Mouse (Mus musculus): ENCODE data around the gene Camk1. TPM values are rescaled to one million over a fixed set of nuclear protein-coding genes. Genes with fewer than 3 reads are reported as not detected.

The Camk1 gene
- total and polyA plus RNA-seq, 3 experiments, result 7.9 to 13.3 TPM; not detected in 1

- TF ChIP-seq MYC (IDR thresholded peaks at IDR 0.05; ENCODE audit: low read depth, low read length), result 0 out of 2 replicates have a peak, but pooled peaks have one; percentile 14
- no peak for TF ChIP-seq RAD21 (IDR thresholded peaks at IDR 0.05; ENCODE audit: low read depth, low read length)
- TF ChIP-seq BHLHE40 (IDR thresholded peaks at IDR 0.05; ENCODE audit: borderline replicate concordance, low read depth, low read length), result no peak
- peak; percentile 89 for TF ChIP-seq SIN3A (IDR thresholded peaks at IDR 0.05; ENCODE audit: low read length)
- peak; percentile 17; the same call in 1 of the 2 replicates for TF ChIP-seq GATA1 (IDR thresholded peaks at IDR 0.05; ENCODE audit: low read depth, low read length)
Observed at GRCm38 (mm10) chr6:113377496-113378385, 34.0 kb upstream of the Camk1 start, which contains the start of the genes Tada3 and Arpc4 (continued).

GRCm38 (mm10) chr6:113377172-113377495 is 33.4 kb upstream of the Camk1 start:
- Histone ChIP-seq H3K4me3 (ENCODE audit: control insufficient read depth in 1 of 2, insufficient read depth in 1 of 2, low read depth in 2 of 2, low read length in 2 of 2) (peak overlapping the region; percentile 82 to 95), H3K27me3 (ENCODE audit: control insufficient read depth in 1 of 2, insufficient read depth in 2 of 2, low read length in 2 of 2) (no peaks in the 10 kb centered on the region), H3K27ac (ENCODE audit: control insufficient read depth, low read depth, low read length) (peak overlapping the region; percentile 42), H3K4me1 (ENCODE audit: control insufficient read depth in 1 of 2, insufficient read depth in 2 of 2, low read length in 2 of 2) (peaks cover 0 to 12% of the 10 kb centered on the region in 2 experiments; a peak in 2 of 4 replicates), H3K36me3 (ENCODE audit: control insufficient read depth in 1 of 2, insufficient read depth in 2 of 2, low read length in 2 of 2) (peaks cover 7 to 20% of the 10 kb centered on the region in 2 experiments), H3K79me2 (ENCODE audit: control insufficient read depth, insufficient read depth, low read length, poor library complexity) (peaks cover 33% of the 10 kb centered on the region), H3K9ac (ENCODE audit: control insufficient read depth, low read depth, low read length, poor library complexity, severe bottlenecking) (peak overlapping the region; percentile 92), H3K9me3 (replicated peaks; ENCODE audit: insufficient read depth, low read length) (no peaks in the 10 kb centered on the region)
- DNase-seq (ENCODE audit: low read depth, low spot score), result no peak
- TF ChIP-seq NELFE (IDR thresholded peaks at IDR 0.05; ENCODE audit: low read depth, low read length) (peak; percentile 58), POLR2AphosphoS2 (IDR thresholded peaks at IDR 0.05; ENCODE audit: low read length) (no peak), POLR2A (IDR thresholded peaks at IDR 0.05; ENCODE audit: control insufficient read depth in 1 of 2, insufficient read depth in 1 of 2, low read depth in 1 of 2, low read length in 2 of 2, poor library complexity in 1 of 2) (peak in 1 of 2 experiments; percentile 81; a peak in 2 of 4 replicates), ZC3H11A (IDR thresholded peaks at IDR 0.05; ENCODE audit: low read depth, low read length) (no peak), EP300 (IDR thresholded peaks at IDR 0.05; ENCODE audit: low read depth in 1 of 2, low read length in 2 of 2) (no peak), TBP (IDR thresholded peaks at IDR 0.05; ENCODE audit: low read depth, low read length) (peak; percentile 82)

GRCm38 (mm10) chr6:113373491-113373890 is 29.7 kb upstream of the Camk1 start:
- Histone ChIP-seq H3K9ac (ENCODE audit: control insufficient read depth, low read depth, low read length, poor library complexity, severe bottlenecking) (no peak overlapping the region), H3K4me1 (ENCODE audit: control insufficient read depth in 1 of 2, insufficient read depth in 2 of 2, low read length in 2 of 2) (peaks cover 0 to 6% of the 10 kb centered on the region in 2 experiments; a peak in 2 of 4 replicates), H3K79me2 (ENCODE audit: control insufficient read depth, insufficient read depth, low read length, poor library complexity) (peaks cover 8% of the 10 kb centered on the region), H3K9me3 (replicated peaks; ENCODE audit: insufficient read depth, low read length) (no peaks in the 10 kb centered on the region), H3K27me3 (ENCODE audit: control insufficient read depth in 1 of 2, insufficient read depth in 2 of 2, low read length in 2 of 2) (no peaks in the 10 kb centered on the region), H3K36me3 (ENCODE audit: control insufficient read depth in 1 of 2, insufficient read depth in 2 of 2, low read length in 2 of 2) (peaks cover 0 to 4% of the 10 kb centered on the region in 2 experiments; a peak in 2 of 4 replicates), H3K4me3 (ENCODE audit: control insufficient read depth in 1 of 2, insufficient read depth in 1 of 2, low read depth in 2 of 2, low read length in 2 of 2) (no peak overlapping the region), H3K27ac (ENCODE audit: control insufficient read depth, low read depth, low read length) (no peak overlapping the region)
- peak; percentile 30 for DNase-seq (ENCODE audit: low read depth, low spot score)
- TF ChIP-seq SMC3 (IDR thresholded peaks at IDR 0.05; ENCODE audit: low read depth, low read length) (0 out of 2 replicates have a peak, but pooled peaks have one; percentile 3), SIN3A (IDR thresholded peaks at IDR 0.05; ENCODE audit: low read length) (no peak), MAFK (IDR thresholded peaks at IDR 0.05; ENCODE audit: borderline replicate concordance, low read depth, low read length) (no peak), TAL1 (IDR thresholded peaks at IDR 0.05; ENCODE audit: low read length) (peak; percentile 21; the same call in 1 of the 2 replicates), USF1 (IDR thresholded peaks at IDR 0.05; ENCODE audit: low read depth, low read length) (no peak), TCF12 (IDR thresholded peaks at IDR 0.05; ENCODE audit: low read depth, low read length) (0 out of 2 replicates have a peak, but pooled peaks have one; percentile 19), POLR2AphosphoS5 (IDR thresholded peaks at IDR 0.05; ENCODE audit: borderline replicate concordance, low read depth, low read length) (no peak), CHD2 (IDR thresholded peaks at IDR 0.05; ENCODE audit: low read length) (no peak), ZC3H11A (IDR thresholded peaks at IDR 0.05; ENCODE audit: low read depth, low read length) (no peak), EP300 (IDR thresholded peaks at IDR 0.05; ENCODE audit: low read depth in 1 of 2, low read length in 2 of 2) (0 out of 4 replicates have a peak, but pooled peaks of 1 of the 2 experiments have one; percentile 10)
